Mouse (Mus musculus) midbrain, postnatal 0 days (tissue): ENCODE data around the gene Dync1i1. TPM values are rescaled to one million over a fixed set of nuclear protein-coding genes. Genes with fewer than 3 reads are reported as not detected.
"Not testable (repeated sequence)": the region's sequence is repeated elsewhere in the genome, so short reads cannot be mapped to it uniquely, and the experiment has no call there.

ENCODE experiments used
- ATAC-seq: fragments of 200-750 bp; cut with Nextera tagmentation; 2 replicates; pipeline ENCODE4 v1.8.0; 2017; ENCODE audit warnings: moderate number of reproducible peaks, mild to moderate bottlenecking, moderate TSS enrichment, moderate library complexity; ENCODE audit not compliant: low FRiP score
- DNase-seq: peaks from one replicate; pipeline ENCODE4 v3.0.0-alpha.2; 2015; ENCODE audit warnings: low spot score
- H3K27ac ChIP-seq: fragments of 300-500 bp; sonication (generic); 2 replicates; pipeline ENCODE4 v1.5.1; 2014; ENCODE audit warnings: low read depth, mild to moderate bottlenecking, low read length, mixed read lengths
- H3K27me3 ChIP-seq: fragments of 300-500 bp; sonication (generic); 2 replicates; pipeline ENCODE4 v1.6.1; 2014; ENCODE audit warnings: low read length, control low read depth, mixed read lengths; ENCODE audit not compliant: insufficient read depth
- H3K36me3 ChIP-seq: fragments of 300-500 bp; sonication (generic); 2 replicates; pipeline ENCODE4 v1.6.1; 2014; ENCODE audit warnings: low read length, control low read depth, mixed read lengths; ENCODE audit not compliant: insufficient read depth
- H3K4me1 ChIP-seq: fragments of 300-500 bp; sonication (generic); 2 replicates; pipeline ENCODE4 v1.6.1; 2014; ENCODE audit warnings: mild to moderate bottlenecking, control low read depth, antibody characterized with exemption, low read length, mixed read lengths; ENCODE audit not compliant: insufficient read depth
- H3K4me2 ChIP-seq: fragments of 300-500 bp; sonication (generic); 2 replicates; pipeline ENCODE4 v1.6.1; 2014; ENCODE audit warnings: low read depth, mild to moderate bottlenecking, low read length, mixed read lengths; ENCODE audit not compliant: poor library complexity, severe bottlenecking
- H3K4me3 ChIP-seq: fragments of 300-500 bp; sonication (generic); 2 replicates; pipeline ENCODE4 v1.5.1; 2014; ENCODE audit warnings: low read depth, mild to moderate bottlenecking, low read length, moderate library complexity
- H3K9ac ChIP-seq: fragments of 300-500 bp; sonication (generic); replicated peaks from 2 replicates; pipeline ENCODE4 v1.6.1; 2014; ENCODE audit warnings: mild to moderate bottlenecking, low read length, moderate library complexity, mixed read lengths; ENCODE audit not compliant: poor library complexity, severe bottlenecking
- H3K9me3 ChIP-seq: fragments of 300-500 bp; sonication (generic); 2 replicates; pipeline ENCODE4 v1.6.1; 2016; ENCODE audit warnings: low read length, control low read depth
- CTCF ChIP-seq: IDR thresholded peaks from 2 replicates; pipeline ENCODE4 v1.5.1; 2016; ENCODE audit warnings: antibody characterized with exemption, mild to moderate bottlenecking
- WGBS: fragments of 180-500 bp; shearing (Covaris S2); extraction: QIAGEN DNeasy Blood & Tissue Kit; methylation state at CpG from one replicate; pipeline ENCODE4 v1.1.7; 2014; 5-methylcytosine and 5-hydroxymethylcytosine counted together
- polyA plus RNA-seq: library from polyadenylated mRNA; unstranded; fragments of >200 nt; fragmentation: Nextera tagmentation; extraction: Ambion mirVana; gene quantifications from 2 replicates; pipeline ENCODE4 v1.2.1, GENCODE M21; 2015
- total RNA-seq: library from RNA; depleted of rRNA; stranded (reverse); fragments of >200 nt; gene quantifications from 2 replicates; pipeline ENCODE4 v1.2.3, GENCODE M21; 2014; rRNA removed

The Dync1i1 gene
- total RNA-seq (62.0 and 64.0 TPM in 2 replicates), polyA plus RNA-seq (73.1 and 75.2 TPM in 2 replicates)

DNA sequence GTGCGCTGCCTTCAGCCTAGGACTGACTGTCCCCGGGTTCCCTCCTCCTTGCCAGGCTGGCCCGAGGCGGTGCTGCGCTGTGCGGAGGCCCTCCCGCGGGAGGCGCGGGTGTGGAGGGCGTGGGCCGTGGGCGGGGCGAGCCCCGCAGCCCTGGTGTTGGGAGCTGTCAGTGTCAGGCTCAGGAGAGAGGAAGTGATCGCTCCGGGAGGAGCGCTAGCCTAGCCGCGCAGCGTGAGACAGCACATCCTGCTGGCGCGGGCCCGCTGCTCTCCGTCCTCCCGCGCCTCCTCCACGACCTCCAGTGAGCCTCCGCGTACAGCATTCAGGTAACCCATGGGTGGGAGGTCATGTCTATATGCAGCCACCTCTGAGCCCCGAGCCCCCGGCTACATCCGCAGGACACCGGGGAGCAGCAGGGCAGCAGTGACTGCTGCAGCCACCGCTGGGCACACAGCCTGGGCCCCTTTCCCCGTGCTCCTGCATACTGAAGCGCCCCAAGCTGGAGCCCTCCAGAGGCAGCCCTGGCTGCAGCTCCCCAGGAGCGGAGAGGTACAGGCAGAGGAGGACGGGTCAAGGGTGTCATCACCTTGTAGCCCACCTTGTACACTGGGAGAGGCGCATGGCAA is at the start of gene Dync1i1:
Dync1i1 (plus strand) TSS at position 29 of the 626 bp plus-strand sequence.
- ATAC-seq = peak; percentile 84
- peak within 1 kb of the TSS; percentile 79 for H3K9ac ChIP-seq
- H3K4me2 ChIP-seq = peak within 1 kb of the TSS; percentile 93
- DNase-seq = peak; percentile 54
- WGBS = 1% methylated on average over 31 of the region's 40 CpGs
- TF ChIP-seq CTCF = peak; percentile 19; the same call in 1 of the 2 replicates
- no peaks in the 10 kb centered on the region for H3K27me3 ChIP-seq
- H3K4me1 ChIP-seq = no peaks in the 10 kb centered on the region
- no peaks in the 10 kb centered on the region for H3K36me3 ChIP-seq
- no peaks in the 10 kb centered on the region for H3K9me3 ChIP-seq
- H3K4me3 ChIP-seq = peak within 1 kb of the TSS; percentile 65
- peak within 1 kb of the TSS; percentile 43 for H3K27ac ChIP-seq

DNA sequence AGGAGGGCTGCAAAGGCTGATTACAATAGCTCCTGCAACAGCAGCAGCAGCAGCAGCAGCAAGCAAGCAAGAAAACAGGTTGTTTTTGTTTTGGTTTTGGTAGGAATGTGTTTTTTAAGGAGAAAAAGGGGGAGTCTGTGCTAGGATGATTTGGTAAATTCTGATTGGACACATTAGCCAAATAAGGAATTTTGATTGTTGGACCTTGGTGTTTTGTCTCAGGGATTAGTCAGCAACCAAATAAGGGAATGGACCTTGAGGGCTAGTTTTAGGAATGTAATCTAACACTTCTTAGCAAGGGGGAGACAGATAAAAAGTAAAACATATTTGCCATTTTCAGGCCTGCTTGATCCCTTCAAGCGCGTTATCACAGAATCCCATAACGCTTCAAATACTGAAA is 45.7 kb upstream of the Dync1i1 start:
- Histone ChIP-seq H3K4me1 (no peaks in the 10 kb centered on the region), H3K4me2 (no peak overlapping the region), H3K9me3 (no peaks in the 10 kb centered on the region), H3K9ac (no peak overlapping the region), H3K36me3 (no peaks in the 10 kb centered on the region), H3K27ac (no peak overlapping the region), H3K27me3 (no peaks in the 10 kb centered on the region), H3K4me3 (no peak overlapping the region)
- no peak for TF ChIP-seq CTCF
- DNase-seq = no peak
- ATAC-seq = no peak
- WGBS = 86% methylated on average over 3 of the region's 3 CpGs

DNA sequence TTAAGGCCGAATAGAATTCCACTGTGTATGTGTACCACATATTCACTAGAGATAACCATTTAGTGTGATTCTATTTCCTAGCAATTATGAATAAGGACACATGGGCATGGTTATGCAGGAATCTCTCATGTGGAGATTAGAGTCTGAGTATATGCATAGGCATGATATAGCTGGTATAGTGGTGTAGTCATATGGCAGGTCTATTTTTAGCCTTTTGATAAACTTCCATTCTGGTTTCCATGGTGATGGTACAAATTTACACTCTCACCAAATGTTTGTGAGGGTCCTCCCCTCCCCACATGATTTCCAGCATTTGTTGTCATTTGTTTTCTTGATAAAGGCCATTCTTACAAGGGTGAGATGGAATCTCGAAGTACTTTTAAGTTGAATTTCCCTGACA is 23.6 kb upstream of the Dync1i1 start:
- TF ChIP-seq CTCF = no peak
- H3K27ac ChIP-seq = no peak overlapping the region

DNA sequence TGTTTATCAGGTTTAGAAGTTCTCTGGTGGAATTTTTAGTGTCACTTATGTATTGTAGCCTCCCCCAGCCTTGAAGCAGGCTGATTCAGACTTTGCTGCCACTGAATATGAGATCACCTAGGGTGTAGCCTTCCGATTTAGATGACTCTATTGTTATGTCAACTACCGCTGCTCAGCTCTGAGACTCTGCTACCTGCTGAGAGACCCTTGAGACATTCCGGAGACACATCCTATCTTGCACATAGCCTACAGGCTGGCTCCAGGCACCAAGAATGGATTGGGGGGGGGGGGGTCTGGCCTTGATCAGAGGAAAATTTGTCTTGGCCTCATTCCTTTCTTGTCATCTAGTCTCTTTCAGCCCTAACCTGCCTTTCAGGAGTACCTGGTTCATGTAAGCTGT is 17.5 kb upstream of the Dync1i1 start:
- H3K4me1 ChIP-seq, H3K27me3 ChIP-seq, H3K9ac ChIP-seq, ATAC-seq, H3K36me3 ChIP-seq, DNase-seq, H3K9me3 ChIP-seq, H3K27ac ChIP-seq, H3K4me2 ChIP-seq, H3K4me3 ChIP-seq: not testable (repeated sequence)
- 27% methylated on average over 3 of the region's 3 CpGs for WGBS

More for the DNA sequence above, 23.6 kb upstream of the Dync1i1 start:
- H3K9ac ChIP-seq = no peak overlapping the region
- H3K4me3 ChIP-seq = no peak overlapping the region
- no peak overlapping the region for H3K4me2 ChIP-seq
- ATAC-seq = 0 out of 2 replicates have a peak, but pooled peaks have one; percentile 27
- no peaks in the 10 kb centered on the region for H3K4me1 ChIP-seq
- peak; percentile 15 for DNase-seq
- H3K27me3 ChIP-seq = no peaks in the 10 kb centered on the region
- H3K36me3 ChIP-seq = no peaks in the 10 kb centered on the region
- H3K9me3 ChIP-seq = no peaks in the 10 kb centered on the region
- 80% methylated on average over 2 of the region's 2 CpGs for WGBS

DNA sequence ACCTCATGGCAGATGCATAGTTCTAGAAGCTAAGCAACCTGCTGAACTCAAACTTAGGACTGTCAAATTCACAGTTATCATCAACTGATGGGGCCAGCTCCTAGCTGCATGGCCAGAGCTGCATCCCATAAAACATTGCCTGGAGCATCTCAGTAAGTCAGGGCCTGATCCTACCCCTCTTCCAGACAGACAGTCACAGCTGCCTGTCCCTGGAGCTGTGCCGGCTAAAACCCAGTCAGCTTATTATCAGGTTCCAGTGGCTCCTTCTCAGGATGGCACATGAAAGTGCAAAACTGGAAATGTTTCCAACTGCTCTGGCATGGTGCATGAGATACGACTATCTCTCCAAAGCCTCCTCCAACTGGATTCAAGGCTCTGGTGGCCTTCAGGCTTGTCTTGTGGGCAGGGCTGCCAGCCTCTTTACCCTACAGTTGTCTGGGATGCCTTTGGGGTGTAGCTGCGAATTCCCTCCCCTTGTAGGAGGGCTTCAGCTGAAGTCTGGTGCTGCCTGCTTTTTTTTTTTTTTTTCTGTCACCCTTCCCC is 15.3 kb upstream of the Dync1i1 start:
- Histone ChIP-seq H3K36me3 (no peaks in the 10 kb centered on the region), H3K27ac (no peak overlapping the region), H3K9me3 (no peaks in the 10 kb centered on the region), H3K27me3 (no peaks in the 10 kb centered on the region), H3K9ac (no peak overlapping the region), H3K4me2 (no peak overlapping the region), H3K4me3 (no peak overlapping the region), H3K4me1 (no peaks in the 10 kb centered on the region)
- no peak for DNase-seq
- ATAC-seq = no peak
- whole genome bisulfite sequencing = 74% methylated on average over 3 of the region's 3 CpGs
- TF ChIP-seq CTCF = no peak

DNA sequence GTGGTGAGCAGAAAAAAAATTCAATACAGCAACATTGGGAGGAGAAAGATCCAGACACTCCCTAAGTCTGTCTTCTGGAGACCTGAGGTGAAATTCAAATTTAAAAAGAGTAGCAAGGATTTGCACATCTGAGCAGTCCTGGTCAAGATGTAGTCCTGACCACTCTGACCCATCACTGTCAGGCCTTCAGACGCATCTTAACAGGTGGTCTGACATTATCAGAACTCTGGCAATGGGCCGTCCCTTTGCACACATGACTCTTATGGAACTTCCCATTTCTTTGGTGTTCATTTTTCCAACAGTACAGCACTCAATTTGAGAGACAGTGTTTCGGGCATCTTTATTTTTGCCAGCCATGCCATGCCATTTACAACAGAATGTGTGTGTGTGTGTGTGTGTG is 12.8 kb upstream of the Dync1i1 start:
- Histone ChIP-seq H3K9me3 (no peaks in the 10 kb centered on the region), H3K4me2 (no peak overlapping the region), H3K27me3 (no peaks in the 10 kb centered on the region), H3K9ac (no peak overlapping the region), H3K4me3 (no peak overlapping the region), H3K27ac (no peak overlapping the region), H3K4me1 (no peaks in the 10 kb centered on the region), H3K36me3 (no peaks in the 10 kb centered on the region)
- no peak for TF ChIP-seq CTCF
- WGBS = 93% methylated on average over 3 of the region's 3 CpGs
- DNase-seq (no peak), ATAC-seq (no peak)
